Mouse (Mus musculus) stomach, postnatal 0 days (tissue): ENCODE results near the gene Ankzf1.

Source experiments
- CTCF ChIP-seq: IDR thresholded peaks from 2 replicates; pipeline ENCODE4 v1.5.1; 2016; ENCODE audit warnings: antibody characterized with exemption, low read depth, mild to moderate bottlenecking, moderate library complexity
- EP300 ChIP-seq: optimal IDR thresholded peaks from 2 replicates; pipeline ENCODE3; 2016; ENCODE audit warnings: antibody characterized with exemption

DNA sequence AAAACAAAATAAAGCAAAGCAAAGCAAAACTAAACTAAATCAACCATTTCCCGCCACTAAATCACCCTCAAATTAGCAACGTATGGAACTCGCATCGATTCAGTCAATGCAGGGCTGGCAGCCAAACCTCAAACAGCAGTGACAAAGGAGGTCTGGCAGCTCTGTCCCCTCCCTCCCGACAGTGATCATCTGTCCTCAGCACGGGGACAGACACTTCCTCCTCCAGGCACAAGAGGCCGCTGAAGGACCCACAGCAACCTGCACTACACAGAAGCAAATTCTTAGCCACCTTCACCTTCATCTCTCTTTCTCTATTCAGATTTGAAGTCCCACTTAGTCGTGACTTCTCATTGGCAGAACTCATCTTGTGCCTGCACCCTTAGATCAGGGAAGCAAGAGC lies 42.7 kb downstream of the Ankzf1 start:
- peak; percentile 81 for TF ChIP-seq CTCF
- no peak for TF ChIP-seq EP300
